27 mouse cellular contexts compared by ENCODE assay signal in the genomic region with DNA sequence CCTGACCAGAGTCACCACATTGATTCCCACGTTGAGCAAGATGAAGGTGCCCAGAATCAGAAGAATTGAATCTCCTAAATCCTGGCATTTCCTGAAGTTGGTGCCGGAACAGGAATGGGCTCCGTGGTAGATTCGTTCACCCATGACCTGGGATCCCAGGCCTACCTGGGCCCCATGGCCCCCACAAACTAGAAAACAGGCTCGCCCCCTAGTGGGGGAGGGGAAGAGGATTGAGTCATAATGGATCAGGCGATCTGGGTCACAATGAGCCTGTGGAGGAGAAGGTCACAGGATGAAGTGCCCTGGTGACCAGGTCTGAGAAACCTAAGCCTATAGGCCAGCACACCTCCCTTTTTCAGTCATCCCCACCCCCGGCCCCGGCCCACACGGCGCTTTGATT. TPM values are rescaled to one million over a fixed set of nuclear protein-coding genes. Genes with fewer than 3 reads are reported as not detected.
DNase-seq lines count a peak whose midpoint lies in the region; ATAC-seq and TF ChIP-seq lines count a peak whose summit lies in the region.
"Had no signal": no experiment of that assay in that cellular context is flagged by ENCODE, and none has a peak within 500 bp of the region (broad histone marks: within the 10 kb centered on the region; RNA-seq: fewer than 3 reads in every experiment).

A gene (minus strand): TSS at position 144 of the 400 bp plus-strand sequence.

- peak within 1 kb of the TSS; percentile 87 for H3K4me3 ChIP-seq in testis, adult 2 months (ENCODE audit: control insufficient read depth, low read depth, low read length)
- no peak within 1 kb of the TSS for H3K4me3 ChIP-seq in ES-Bruce4 (ENCODE audit: low read depth, low read length)
- no peak within 1 kb of the TSS for H3K4me3 ChIP-seq in stomach, postnatal 0 days (ENCODE audit: low read depth, low read length)
- H3K4me3 ChIP-seq: embryonic facial prominence, embryonic 15.5 days; heart, embryonic 12.5 days; kidney, embryonic 15.5 days; limb, embryonic 12.5 days; liver, embryonic 13.5 days had no signal

- no peak within 1 kb of the TSS for H3K9ac ChIP-seq in ES-Bruce4 (ENCODE audit: low read depth, poor library complexity, severe bottlenecking)
- no peak within 1 kb of the TSS for H3K9ac ChIP-seq in stomach, postnatal 0 days (ENCODE audit: low read length)
- H3K9ac ChIP-seq: embryonic facial prominence, embryonic 15.5 days; heart, embryonic 12.5 days; kidney, embryonic 15.5 days; limb, embryonic 12.5 days; liver, embryonic 13.5 days had no signal

- ATAC-seq in stomach, postnatal 0 days (ENCODE audit: low FRiP score, low TSS enrichment), result no peak
- ATAC-seq: forebrain, embryonic 14.5 days; intestine, postnatal 0 days; midbrain, embryonic 16.5 days had no signal

- no peaks in the 10 kb centered on the region for H3K9me3 ChIP-seq in ES-Bruce4 (replicated peaks; ENCODE audit: control insufficient read depth, insufficient read depth, low read length, poor library complexity, severe bottlenecking)
- no peaks in the 10 kb centered on the region for H3K9me3 ChIP-seq in stomach, postnatal 0 days (ENCODE audit: control insufficient read depth, low read length)
- H3K9me3 ChIP-seq: embryonic facial prominence, embryonic 15.5 days; heart, embryonic 12.5 days; liver, embryonic 13.5 days had no signal

- H3K36me3 ChIP-seq in testis, adult 2 months (ENCODE audit: control insufficient read depth, insufficient read depth, low read length), result no peaks in the 10 kb centered on the region
- no peaks in the 10 kb centered on the region for H3K36me3 ChIP-seq in ES-Bruce4 (ENCODE audit: control insufficient read depth, insufficient read depth, low read length, poor library complexity, severe bottlenecking)
- no peaks in the 10 kb centered on the region for H3K36me3 ChIP-seq in stomach, postnatal 0 days (ENCODE audit: control insufficient read depth, insufficient read depth, low read length)
- H3K36me3 ChIP-seq: embryonic facial prominence, embryonic 15.5 days; heart, embryonic 12.5 days; kidney, embryonic 15.5 days; limb, embryonic 12.5 days; liver, embryonic 13.5 days had no signal

- peaks cover 2% of the 10 kb centered on the region for H3K4me1 ChIP-seq in testis, adult 2 months (ENCODE audit: control insufficient read depth, insufficient read depth, low read length)
- no peaks in the 10 kb centered on the region for H3K4me1 ChIP-seq in ES-Bruce4 (ENCODE audit: control insufficient read depth, insufficient read depth, low read length)
- H3K4me1 ChIP-seq in stomach, postnatal 0 days (replicated peaks; ENCODE audit: control insufficient read depth, insufficient read depth), result no peaks in the 10 kb centered on the region
- H3K4me1 ChIP-seq: embryonic facial prominence, embryonic 15.5 days; heart, embryonic 12.5 days; limb, embryonic 12.5 days; liver, embryonic 13.5 days had no signal

- H3K4me2 ChIP-seq in stomach, postnatal 0 days (replicated peaks; ENCODE audit: low read depth), result no peak within 1 kb of the TSS
- H3K4me2 ChIP-seq: embryonic facial prominence, embryonic 15.5 days; heart, embryonic 12.5 days; kidney, embryonic 15.5 days; limb, embryonic 12.5 days; liver, embryonic 13.5 days had no signal

- no peaks in the 10 kb centered on the region for H3K27me3 ChIP-seq in testis, adult 2 months (ENCODE audit: control insufficient read depth, insufficient read depth, low read length)
- no peaks in the 10 kb centered on the region for H3K27me3 ChIP-seq in ES-Bruce4 (ENCODE audit: control insufficient read depth, insufficient read depth, low read length, poor library complexity, severe bottlenecking)
- no peaks in the 10 kb centered on the region for H3K27me3 ChIP-seq in stomach, postnatal 0 days (ENCODE audit: control insufficient read depth, insufficient read depth, low read length)
- H3K27me3 ChIP-seq: embryonic facial prominence, embryonic 15.5 days; kidney, embryonic 15.5 days; limb, embryonic 12.5 days had no signal

- TF ChIP-seq CTCF in testis, adult 2 months (IDR thresholded peaks at IDR 0.05; ENCODE audit: control insufficient read depth, insufficient read depth, insufficient replicate concordance, low read depth, low read length), result no peak
- TF ChIP-seq CTCF in ES-Bruce4 (IDR thresholded peaks at IDR 0.05; ENCODE audit: low read depth, low read length), result peak; percentile 41
- TF ChIP-seq CTCF in stomach, postnatal 0 days (IDR thresholded peaks at IDR 0.05; ENCODE audit: low read depth), result peak; percentile 17; the same call in 1 of the 2 replicates

- no peak for TF ChIP-seq EP300 in ES-Bruce4 (IDR thresholded peaks at IDR 0.05; ENCODE audit: insufficient read depth, low read depth, low read length)
- no peak for TF ChIP-seq EP300 in stomach, postnatal 0 days (optimal IDR thresholded peaks at IDR 0.05)

- 48% methylated on average over 10 of the region's 10 CpGs for WGBS in stomach, postnatal 0 days

- peak; percentile 50; the same call in 1 of the 2 replicates for TF ChIP-seq POLR2A in testis, adult 2 months (IDR thresholded peaks at IDR 0.05; ENCODE audit: control insufficient read depth, low read depth, low read length)
- TF ChIP-seq POLR2A in ES-Bruce4 (IDR thresholded peaks at IDR 0.05; ENCODE audit: insufficient read depth, low read length), result no peak

- DNase-seq in kidney, postnatal 10 days, result peak; percentile 13
- no peak for DNase-seq in kidney, postnatal 25 days
- no peak for DNase-seq in testis, postnatal 14 days (ENCODE audit: low spot score)
- DNase-seq in stomach, postnatal 0 days (ENCODE audit: low spot score), result no peak
- DNase-seq in urinary bladder, adult 18-20 months (ENCODE audit: low spot score in 2 of 2), result no peak
- DNase-seq: adrenal gland, postnatal 14 days; B cell, adult 2 months; cerebellum, adult 9-11 months; gastrocnemius, postnatal 14 days; heart, adult 11 months; heart, postnatal 10 days; liver, embryonic 13.5 days had no signal

- no peak within 1 kb of the TSS for H3K27ac ChIP-seq in testis, adult 2 months (ENCODE audit: control insufficient read depth, insufficient read depth, low read depth, low read length)
- H3K27ac ChIP-seq in ES-Bruce4 (ENCODE audit: insufficient read depth, low read length), result no peak within 1 kb of the TSS
- no peak within 1 kb of the TSS for H3K27ac ChIP-seq in stomach, postnatal 0 days (replicated peaks)
- H3K27ac ChIP-seq: embryonic facial prominence, embryonic 15.5 days; kidney, embryonic 15.5 days; limb, embryonic 12.5 days; liver, embryonic 13.5 days; macrophage had no signal

RNA-seq across cellular contexts. Expression of the gene that starts here (rescaled TPM):
- polyA plus RNA-seq in testis, adult 2 months (2012; rRNA removed), result 136 and 193 TPM in 2 replicates
- not detected in 2 replicates for polyA plus RNA-seq in ES-Bruce4 (2011; ENCODE audit: insufficient read depth, insufficient read length, low read depth, missing spikeins)
- not detected in 2 replicates for polyA plus RNA-seq in stomach, postnatal 0 days (2015; fragmentation: Nextera tagmentation; extraction: Ambion mirVana)
- polyA plus RNA-seq: brain, embryonic 14.5 days; embryonic facial prominence, embryonic 15.5 days; forebrain, embryonic 14.5 days; frontal cortex, adult 2 months; heart, embryonic 12.5 days; hindbrain, embryonic 11.5 days; intestine, postnatal 0 days; kidney, embryonic 15.5 days; limb, embryonic 12.5 days; liver, embryonic 13.5 days; lung, embryonic 16.5 days; macrophage; midbrain, embryonic 16.5 days; neural tube, embryonic 14.5 days had no signal

Comparison
In these comparisons a context has a peak if more than half of its experiments do, and no peak if none do; other contexts are left out.
1. RNA of the gene that starts here (polyA plus RNA-seq): 136 to 193 TPM in testis, adult 2 months; not detected in ES-Bruce4 and not detected in stomach, postnatal 0 days; every median in the first group is over 100 times any median in the second.